Mouse (Mus musculus) erythroblast, embryonic 14.5 days (primary cell): ENCODE data around the gene Slc6a20a.

Experiments used
- GATA1 ChIP-seq: IDR thresholded peaks from 2 replicates; pipeline ENCODE4 v1.6.1; 2012; ENCODE audit warnings: low read length, inconsistent platforms, mixed read lengths
- TAL1 ChIP-seq: IDR thresholded peaks from 3 replicates; pipeline ENCODE4 v1.6.1; 2012; ENCODE audit warnings: low read length, inconsistent platforms, mixed read lengths

GRCm38 (mm10) chr9:123597376-123597775 lies 81.3 kb downstream of the Slc6a20a start:
- no peak for TF ChIP-seq GATA1
- TF ChIP-seq TAL1: no peak
